In genomic region chr6:136497744-136498143, GRCm38 (mm10) we compare ENCODE assay signal across 10 mouse cellular contexts. TPM values are rescaled to one million over a fixed set of nuclear protein-coding genes. Genes with fewer than 3 reads are reported as not detected.
DNase-seq lines count a peak whose midpoint lies in the region; ATAC-seq lines count a peak whose summit lies in the region.
"Had no signal": no experiment of that assay in that cellular context is flagged by ENCODE, and none has a peak within 500 bp of the region (broad histone marks: within the 10 kb centered on the region; RNA-seq: fewer than 3 reads in every experiment).

No protein-coding gene starts in this region.

- no peaks in the 10 kb centered on the region for H3K27me3 ChIP-seq in liver, embryonic 11.5 days (replicated peaks; ENCODE audit: control insufficient read depth, insufficient read depth, low read length)
- H3K27me3 ChIP-seq in embryonic facial prominence, embryonic 10.5 days (replicated peaks; ENCODE audit: low read depth, poor library complexity, severe bottlenecking), result no peaks in the 10 kb centered on the region
- H3K27me3 ChIP-seq: megakaryocyte, embryonic 14.5 days had no signal

- no peak overlapping the region for H3K4me2 ChIP-seq in liver, embryonic 11.5 days

- H3K4me1 ChIP-seq in liver, embryonic 11.5 days (replicated peaks; ENCODE audit: control insufficient read depth, insufficient read depth, low read length), result no peaks in the 10 kb centered on the region
- H3K4me1 ChIP-seq in embryonic facial prominence, embryonic 10.5 days, result peaks cover 5% of the 10 kb centered on the region; the same call in 1 of the 2 replicates

- intact Hi-C loops in gastrocnemius, postnatal 14 days (cut with DNase I; ENCODE audit: low total_unique reads), result no loop called here

- WGBS in liver, embryonic 11.5 days, result 51% methylated on average over 5 of the region's 5 CpGs
- 67% methylated on average over 5 of the region's 5 CpGs for WGBS in embryonic facial prominence, embryonic 10.5 days

- DNase-seq in liver, result peak; percentile 34
- DNase-seq in liver, embryonic 11.5 days (ENCODE audit: low spot score), result no peak
- DNase-seq in thymus, postnatal 4 days, result peak; percentile 64
- no peak for DNase-seq in embryonic facial prominence, embryonic 10.5 days (ENCODE audit: low spot score)
- DNase-seq in gastrocnemius, postnatal 14 days, result no peak
- DNase-seq: cerebellum, adult 11-12 months had no signal

- ATAC-seq in liver, embryonic 11.5 days (replicated peaks; ENCODE audit: low FRiP score), result no peak
- peak; percentile 92 for ATAC-seq in common myeloid progenitor, adult 5-6 weeks (replicated peaks; ENCODE audit: low read depth, poor library complexity, severe bottlenecking)
- peak; percentile 82 for ATAC-seq in megakaryocyte progenitor cell, adult 5-6 weeks (replicated peaks; ENCODE audit: poor library complexity)
- ATAC-seq in cerebellum, adult (ENCODE audit: insufficient number of reproducible peaks, low FRiP score, low TSS enrichment), result no peak

- H3K4me3 ChIP-seq in liver, embryonic 11.5 days (ENCODE audit: low read depth, low read length), result no peak overlapping the region
- no peak overlapping the region for H3K4me3 ChIP-seq in embryonic facial prominence, embryonic 10.5 days
- H3K4me3 ChIP-seq: megakaryocyte, embryonic 14.5 days had no signal

- no peak overlapping the region for H3K27ac ChIP-seq in liver, embryonic 11.5 days (ENCODE audit: low read depth, low read length)
- H3K27ac ChIP-seq in embryonic facial prominence, embryonic 10.5 days (replicated peaks), result no peak overlapping the region

- H3K9ac ChIP-seq in liver, embryonic 11.5 days (ENCODE audit: low read depth, low read length), result no peak overlapping the region

- no peaks in the 10 kb centered on the region for H3K36me3 ChIP-seq in liver, embryonic 11.5 days (ENCODE audit: control insufficient read depth, insufficient read depth, low read length)
- no peaks in the 10 kb centered on the region for H3K36me3 ChIP-seq in embryonic facial prominence, embryonic 10.5 days (replicated peaks)

- no peaks in the 10 kb centered on the region for H3K9me3 ChIP-seq in liver, embryonic 11.5 days (ENCODE audit: control insufficient read depth, low read length)
- no peaks in the 10 kb centered on the region for H3K9me3 ChIP-seq in embryonic facial prominence, embryonic 10.5 days

RNA-seq across cellular contexts. Expression of gene Atf7ip, which starts 8.2 kb away (rescaled TPM):
- 31.2 and 32.9 TPM in 2 replicates for polyA plus RNA-seq in liver, embryonic 11.5 days (2014; fragmentation: Nextera tagmentation; extraction: Ambion mirVana)
- 72.9 and 86.2 TPM in 2 replicates for total RNA-seq in common myeloid progenitor, adult 5-6 weeks (2017)
- total RNA-seq in megakaryocyte progenitor cell, adult 5-6 weeks (2015), result 83.1 and 106 TPM in 2 replicates
- 30.1 and 39.4 TPM in 2 replicates for total RNA-seq in megakaryocyte progenitor cell, adult 5-6 weeks (2017)
- 48.0 and 50.9 TPM in 2 replicates for polyA plus RNA-seq in embryonic facial prominence, embryonic 10.5 days (2016; fragmentation: Nextera tagmentation; extraction: Ambion mirVana)
- 10 to 100 TPM; 32.8 to 51.9 TPM for total RNA-seq in gastrocnemius, postnatal 14 days (2021)

Comparison
In these comparisons a context has a peak if more than half of its experiments do, and no peak if none do; other contexts are left out.
1. DNase-seq: peak in liver (single experiment) and thymus, postnatal 4 days (single experiment); none in liver, embryonic 11.5 days (single experiment), embryonic facial prominence, embryonic 10.5 days (single experiment) and gastrocnemius, postnatal 14 days (single experiment).
2. ATAC-seq: peak in common myeloid progenitor, adult 5-6 weeks (single experiment) and megakaryocyte progenitor cell, adult 5-6 weeks (single experiment); none in liver, embryonic 11.5 days (single experiment) and cerebellum, adult (single experiment).